ENCODE assay signal across 19 mouse cellular contexts in the genomic region with DNA sequence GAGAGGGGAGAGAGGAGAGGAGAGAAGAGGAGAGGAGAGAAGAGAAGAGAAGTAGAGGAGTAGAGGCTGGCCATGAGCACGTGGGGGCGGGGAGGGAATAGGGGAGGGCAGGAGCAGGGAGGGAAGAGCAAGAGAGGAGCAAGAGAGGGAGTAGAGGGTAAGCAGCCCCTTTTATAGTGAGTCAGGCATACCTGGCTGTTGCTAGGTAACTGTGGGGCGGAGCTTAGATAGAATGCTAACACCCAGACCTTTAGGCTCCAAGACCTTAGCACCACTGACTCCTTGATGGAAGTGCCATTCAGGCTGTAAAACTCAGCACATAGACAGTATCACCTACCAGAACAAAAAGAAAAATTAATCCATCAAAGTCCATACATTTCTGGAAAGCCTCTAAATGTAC. TPM values are rescaled to one million over a fixed set of nuclear protein-coding genes. Genes with fewer than 3 reads are reported as not detected.
DNase-seq lines count a peak whose midpoint lies in the region; ATAC-seq lines count a peak whose summit lies in the region.
"Had no signal": no experiment of that assay in that cellular context is flagged by ENCODE, and none has a peak within 500 bp of the region (broad histone marks: within the 10 kb centered on the region; RNA-seq: fewer than 3 reads in every experiment).

No protein-coding gene starts in this region.

- no peak for ATAC-seq in megakaryocyte-erythroid progenitor cell, adult 5-6 weeks (replicated peaks; ENCODE audit: low FRiP score, low TSS enrichment, poor library complexity, severe bottlenecking)
- ATAC-seq: activated CD4-positive, CD25-positive, alpha-beta regulatory T cell, adult 4 months; forebrain, embryonic 14.5 days; forebrain, embryonic 16.5 days; Patski had no signal

- peak; percentile 55 for DNase-seq in ES-CJ7 (ENCODE audit: low read depth, low spot score)
- DNase-seq in R1 (ENCODE audit: low read depth, low spot score): peak; percentile 68
- DNase-seq in induced T-regulatory cell, adult 2 months (ENCODE audit: low read depth): peak; percentile 49
- DNase-seq in thymus, postnatal 0 days (ENCODE audit: low spot score): no peak
- DNase-seq in heart, adult 18-20 months: no peak
- DNase-seq: adrenal gland, adult 8-10 months; adrenal gland, postnatal 14 days; adrenal gland, postnatal 36 days; cerebellum, adult 11-12 months; cerebellum, adult 2 months; cerebellum, adult 9-10 months; cerebellum, postnatal 10 days; cerebellum, postnatal 25 days had no signal

RNA-seq across cellular contexts. Expression of a gene that starts 3.4 kb away (rescaled TPM):
- total RNA-seq in megakaryocyte-erythroid progenitor cell, adult 5-6 weeks (2014; fragmentation: Nextera tagmentation): 18.3 and 28.5 TPM in 2 replicates
- 25.3 and 26.7 TPM in 2 replicates for total RNA-seq in megakaryocyte-erythroid progenitor cell, adult 5-6 weeks (2017)
- 131 TPM in 2 replicates for polyA plus RNA-seq in thymus, postnatal 0 days (2015; fragmentation: Nextera tagmentation; extraction: Ambion mirVana)
- total RNA-seq in heart, adult 18-20 months (2021): 100 to 1,000 TPM; 206 to 210 TPM

RNA-seq across cellular contexts. Expression of a gene that starts 41.3 kb away (rescaled TPM):
- 4.8 and 8.8 TPM in 2 replicates for total RNA-seq in megakaryocyte-erythroid progenitor cell, adult 5-6 weeks (2014; fragmentation: Nextera tagmentation)
- 9.6 and 15.9 TPM in 2 replicates for total RNA-seq in megakaryocyte-erythroid progenitor cell, adult 5-6 weeks (2017)
- 25.4 and 26.8 TPM in 2 replicates for polyA plus RNA-seq in thymus, postnatal 0 days (2015; fragmentation: Nextera tagmentation; extraction: Ambion mirVana)
- 1 to 10 TPM; 5.3 to 8.3 TPM for total RNA-seq in heart, adult 18-20 months (2021)
- total RNA-seq: G1E had no signal
- polyA plus RNA-seq: G1E, Patski had no signal

Comparison
In these comparisons a context has a peak if more than half of its experiments do, and no peak if none do; other contexts are left out.
1. DNase-seq: peak in ES-CJ7 (single experiment), R1 (single experiment) and induced T-regulatory cell, adult 2 months (single experiment); none in thymus, postnatal 0 days (single experiment) and heart, adult 18-20 months (0 of 2).
2. RNA of a gene that starts 3.4 kb away (total RNA-seq): 206 to 210 TPM in heart, adult 18-20 months; 18.3 to 28.5 TPM in megakaryocyte-erythroid progenitor cell, adult 5-6 weeks; every median in the first group is over 4 times any median in the second.